Mouse (Mus musculus): ENCODE data around the gene Actg2.

GRCm38 (mm10) chr6:83540017-83540416, 4.0 kb upstream of the Actg2 start:
- no peak for TF ChIP-seq CTCF (IDR thresholded peaks at IDR 0.05)
- TF ChIP-seq EP300 (IDR thresholded peaks at IDR 0.05) = no peak
